Mouse (Mus musculus) stomach, embryonic 16.5 days (tissue): ENCODE data around the gene Gm49416. TPM values are rescaled to one million over a fixed set of nuclear protein-coding genes. Genes with fewer than 3 reads are reported as not detected.

Experiments
- ATAC-seq: fragments of 200-750 bp; cut with Nextera tagmentation; 2 replicates; pipeline ENCODE4 v1.8.0; 2017; ENCODE audit warnings: moderate number of reproducible peaks, moderate TSS enrichment; ENCODE audit not compliant: insufficient read depth, low FRiP score
- H3K27ac ChIP-seq: fragments of 300-500 bp; sonication (generic); 2 replicates; pipeline ENCODE4 v1.5.1; 2014; ENCODE audit warnings: low read length
- H3K27me3 ChIP-seq: fragments of 300-500 bp; sonication (generic); 2 replicates; pipeline ENCODE4 v1.6.1; 2014; ENCODE audit warnings: low read length, control low read depth, mixed read lengths; ENCODE audit not compliant: control insufficient read depth, insufficient read depth
- H3K36me3 ChIP-seq: fragments of 300-500 bp; sonication (generic); 2 replicates; pipeline ENCODE4 v1.6.1; 2014; ENCODE audit warnings: low read length; ENCODE audit not compliant: control insufficient read depth, insufficient read depth
- H3K4me1 ChIP-seq: fragments of 300-500 bp; sonication (generic); 2 replicates; pipeline ENCODE4 v1.6.1; 2014; ENCODE audit warnings: low read length, control low read depth, mixed read lengths; ENCODE audit not compliant: control insufficient read depth, insufficient read depth
- H3K4me2 ChIP-seq: fragments of 300-500 bp; sonication (generic); 2 replicates; pipeline ENCODE4 v1.6.1; 2014; ENCODE audit warnings: low read depth, low read length, mixed read lengths
- H3K4me3 ChIP-seq: fragments of 300-500 bp; sonication (generic); replicated peaks from 2 replicates; pipeline ENCODE4 v1.5.1; 2014; ENCODE audit warnings: mild to moderate bottlenecking, low read length
- H3K9ac ChIP-seq: fragments of 300-500 bp; sonication (generic); 2 replicates; pipeline ENCODE4 v1.6.1; 2014; ENCODE audit warnings: low read length
- H3K9me3 ChIP-seq: fragments of 300-500 bp; sonication (generic); replicated peaks from 2 replicates; pipeline ENCODE4 v1.6.1; 2016; ENCODE audit warnings: low read length, control low read depth; ENCODE audit not compliant: control insufficient read depth
- WGBS: fragments of 180-500 bp; shearing (Covaris S2); extraction: QIAGEN DNeasy Blood & Tissue Kit; methylation state at CpG from one replicate; pipeline ENCODE4 v1.1.7; 2014; 5-methylcytosine and 5-hydroxymethylcytosine counted together
- polyA plus RNA-seq: library from polyadenylated mRNA; unstranded; fragments of >200 nt; fragmentation: Nextera tagmentation; extraction: Ambion mirVana; gene quantifications from 2 replicates; pipeline ENCODE4 v1.2.1, GENCODE M21; 2015

Gm49416 gene
- polyA plus RNA-seq, 1 experiment from 2014 or later = 0.18 TPM

DNA sequence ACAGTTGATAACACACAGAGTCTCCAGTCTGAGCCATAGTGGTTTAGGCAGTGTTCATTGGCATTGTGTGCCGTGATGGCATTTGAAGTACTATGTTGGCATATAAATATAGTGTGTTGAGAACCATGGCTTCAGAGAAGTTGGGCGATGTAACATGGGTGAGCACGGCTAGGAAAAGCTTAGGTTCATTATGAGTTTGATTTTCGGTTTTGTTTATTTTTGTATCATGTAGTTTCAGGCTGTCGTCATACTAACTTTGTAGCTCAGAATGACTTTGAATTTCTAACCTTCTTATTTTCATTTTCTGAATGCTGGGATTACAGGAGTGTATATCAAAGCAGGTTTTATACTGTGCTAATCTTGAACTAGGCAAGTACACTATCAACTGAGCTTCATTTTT is 14.7 kb downstream of the Gm49416 start:
- ATAC-seq = no peak
- Histone ChIP-seq H3K4me3 (no peak overlapping the region), H3K4me1 (peaks cover 9% of the 10 kb centered on the region), H3K27me3 (no peaks in the 10 kb centered on the region), H3K36me3 (peaks cover 25% of the 10 kb centered on the region), H3K9ac (no peak overlapping the region), H3K27ac (no peak overlapping the region), H3K9me3 (no peaks in the 10 kb centered on the region), H3K4me2 (no peak overlapping the region)
- 90% methylated on average over 5 of the region's 5 CpGs for WGBS

DNA sequence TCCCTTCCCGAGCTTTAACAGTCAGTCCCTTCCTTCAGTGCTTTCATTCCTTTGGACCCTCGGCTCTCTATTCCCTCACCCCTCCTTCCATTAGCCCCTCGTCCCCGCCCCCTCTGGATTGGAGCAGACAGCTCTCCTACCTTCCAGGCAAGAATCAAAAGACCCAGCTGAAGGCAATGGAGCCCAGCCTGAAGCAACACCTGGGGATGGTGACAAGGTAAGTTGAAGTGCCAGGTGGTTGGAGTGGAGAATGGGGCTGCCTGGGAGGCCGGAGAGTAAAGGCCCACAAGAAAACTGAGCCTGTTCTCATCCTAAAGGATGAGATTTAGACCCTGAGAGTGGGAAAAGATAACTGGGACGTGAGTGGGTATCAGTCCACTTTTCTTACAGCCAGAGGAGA is 19.8 kb downstream of the Gm49416 start:
- no peaks in the 10 kb centered on the region for H3K4me1 ChIP-seq
- no peak overlapping the region for H3K27ac ChIP-seq
- 89% methylated on average over 6 of the region's 6 CpGs for WGBS
- no peak overlapping the region for H3K4me3 ChIP-seq
- no peak for ATAC-seq
- H3K9ac ChIP-seq = no peak overlapping the region
- peaks cover 63% of the 10 kb centered on the region for H3K36me3 ChIP-seq
- H3K4me2 ChIP-seq = no peak overlapping the region
- no peaks in the 10 kb centered on the region for H3K9me3 ChIP-seq
- H3K27me3 ChIP-seq = no peaks in the 10 kb centered on the region

DNA sequence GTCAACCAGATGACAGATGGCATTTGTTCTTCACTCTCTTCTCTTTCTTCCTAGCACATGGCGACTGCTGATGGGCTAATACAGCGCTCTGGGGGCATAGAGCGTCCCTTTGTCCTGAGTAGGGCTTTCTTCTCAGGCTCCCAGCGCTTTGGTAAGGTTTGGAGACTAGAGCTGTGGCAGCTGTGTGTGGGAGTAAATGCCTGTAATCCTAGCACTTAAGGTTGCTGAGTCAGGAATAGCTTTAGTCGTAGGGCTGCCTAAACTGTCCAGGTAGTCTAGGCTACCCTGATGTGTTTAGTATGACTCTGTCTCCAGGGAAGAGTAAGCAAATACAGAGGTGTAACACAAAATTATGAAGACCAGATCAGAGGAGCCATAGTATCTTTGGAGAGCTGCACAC is 23.1 kb downstream of the Gm49416 start:
- Histone ChIP-seq H3K4me1 (no peaks in the 10 kb centered on the region), H3K36me3 (peaks cover 73% of the 10 kb centered on the region), H3K4me3 (no peak overlapping the region), H3K9ac (no peak overlapping the region), H3K4me2 (no peak overlapping the region), H3K27me3 (no peaks in the 10 kb centered on the region), H3K9me3 (no peaks in the 10 kb centered on the region), H3K27ac (no peak overlapping the region)
- WGBS = 90% methylated on average over 5 of the region's 5 CpGs
- no peak for ATAC-seq

DNA sequence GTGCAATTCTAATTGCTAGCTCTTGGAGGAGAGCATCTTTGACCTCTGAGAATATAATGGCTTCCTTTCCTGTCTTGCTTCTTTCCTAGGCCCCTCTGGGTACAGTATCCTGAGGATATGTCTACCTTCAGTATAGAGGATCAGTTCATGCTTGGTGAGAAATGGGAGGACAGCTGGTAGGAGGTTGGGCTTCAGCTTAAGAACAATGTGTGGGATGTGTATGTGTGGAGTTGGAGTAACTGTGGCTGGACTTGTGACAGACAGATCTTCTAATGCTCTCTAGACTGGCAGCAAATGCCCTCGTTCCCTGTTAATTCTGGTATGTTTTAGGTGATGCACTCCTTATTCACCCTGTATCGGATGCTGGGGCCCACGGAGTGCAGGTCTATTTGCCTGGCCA is 25.5 kb downstream of the Gm49416 start:
- WGBS = 97% methylated on average over 3 of the region's 3 CpGs
- Histone ChIP-seq H3K4me3 (no peak overlapping the region), H3K36me3 (peaks cover 58% of the 10 kb centered on the region), H3K27me3 (no peaks in the 10 kb centered on the region), H3K4me2 (no peak overlapping the region), H3K9me3 (no peaks in the 10 kb centered on the region), H3K4me1 (no peaks in the 10 kb centered on the region), H3K27ac (no peak overlapping the region), H3K9ac (no peak overlapping the region)
- no peak for ATAC-seq

DNA sequence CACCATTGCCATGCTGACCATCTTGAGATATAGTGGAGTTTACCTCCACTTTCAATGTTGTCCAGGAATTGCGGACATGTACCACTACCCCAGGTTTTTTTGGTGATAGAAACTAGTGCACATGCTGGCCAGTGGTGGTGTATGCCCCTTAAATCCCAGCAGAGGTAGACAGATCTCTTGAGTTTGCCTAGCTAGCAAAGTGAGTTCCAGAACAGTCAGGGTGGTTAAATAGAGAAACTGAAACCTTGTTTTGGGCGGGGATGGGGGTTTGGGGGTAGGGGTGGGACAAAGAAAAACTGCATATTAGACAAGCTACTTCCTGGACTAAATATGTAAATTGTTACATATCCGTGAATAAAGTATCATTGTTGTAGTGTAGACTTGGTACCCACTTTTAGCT is 30.3 kb downstream of the Gm49416 start:
- no peak for ATAC-seq
- no peaks in the 10 kb centered on the region for H3K27me3 ChIP-seq
- H3K27ac ChIP-seq = no peak overlapping the region
- WGBS = 90% methylated on average over 3 of the region's 3 CpGs
- H3K4me3 ChIP-seq = no peak overlapping the region
- no peak overlapping the region for H3K9ac ChIP-seq
- H3K9me3 ChIP-seq = no peaks in the 10 kb centered on the region
- peaks cover 24% of the 10 kb centered on the region for H3K36me3 ChIP-seq
- peaks cover 9% of the 10 kb centered on the region for H3K4me1 ChIP-seq
- no peak overlapping the region for H3K4me2 ChIP-seq

DNA sequence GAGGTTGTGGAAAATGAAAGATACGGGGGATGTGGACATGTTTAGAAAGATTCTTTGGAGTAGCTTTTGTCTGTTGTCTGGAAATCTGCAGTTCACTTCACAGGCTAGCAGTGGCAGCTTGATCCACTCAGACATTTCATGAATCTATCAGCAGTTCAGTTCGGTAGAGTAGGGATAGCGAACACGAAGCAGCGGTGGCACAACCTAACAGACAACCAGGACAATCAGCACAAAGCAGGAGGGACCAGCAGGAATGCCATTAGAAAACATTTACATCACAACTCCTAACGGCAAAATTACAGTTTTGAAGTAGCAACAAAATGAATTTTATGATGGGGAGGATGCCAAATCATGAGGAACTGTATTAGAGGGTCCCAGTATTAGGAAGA is 31.0 kb downstream of the Gm49416 start:
- H3K36me3 ChIP-seq = peaks cover 19% of the 10 kb centered on the region
- peak overlapping the region; percentile 95 for H3K27ac ChIP-seq
- H3K9me3 ChIP-seq = no peaks in the 10 kb centered on the region
- peak overlapping the region; percentile 86; the same call in 1 of the 2 replicates for H3K9ac ChIP-seq
- 73% methylated on average over 6 of the region's 6 CpGs for WGBS
- no peak for ATAC-seq
- no peaks in the 10 kb centered on the region for H3K27me3 ChIP-seq
- peaks cover 9% of the 10 kb centered on the region for H3K4me1 ChIP-seq
- H3K4me2 ChIP-seq = peak overlapping the region; percentile 82
- peak overlapping the region; percentile 82 for H3K4me3 ChIP-seq

DNA sequence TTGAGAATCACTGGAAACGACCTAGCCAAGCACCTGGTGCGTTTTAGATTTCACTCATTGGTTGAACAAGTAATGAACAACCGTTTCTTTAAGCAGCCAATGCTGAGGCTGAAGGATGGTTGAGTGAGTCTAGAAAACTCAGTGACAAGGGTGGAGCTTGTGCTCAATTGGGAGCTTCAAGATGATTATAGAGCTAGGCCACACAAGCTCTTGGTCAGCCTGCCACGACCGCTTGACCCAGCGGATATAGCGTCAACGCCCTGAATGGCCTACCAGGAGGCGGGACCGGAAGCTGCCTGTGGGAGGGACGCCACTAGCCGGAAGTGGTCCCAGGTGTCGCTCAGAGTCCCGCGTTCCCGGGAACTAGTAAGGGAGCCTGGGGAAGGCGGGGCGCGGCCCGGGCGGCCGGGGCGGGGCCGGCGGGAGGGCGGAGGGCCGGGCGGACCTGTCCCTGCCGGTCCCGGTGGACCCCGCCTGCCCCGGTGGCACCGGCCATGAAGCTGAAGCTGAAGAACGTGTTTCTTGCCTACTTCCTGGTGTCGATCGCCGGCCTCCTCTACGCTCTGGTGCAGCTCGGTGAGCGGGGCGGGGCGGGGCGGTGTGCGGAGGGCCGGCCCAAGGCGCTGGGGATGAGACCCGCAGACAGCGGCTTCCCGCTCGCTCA is 31.5 kb downstream of the Gm49416 start, which contains the start of gene B3gat3:
TSS of gene B3gat3 (plus strand) at position 302 of the 664 bp plus-strand sequence.
- WGBS = 3% methylated on average over 37 of the region's 50 CpGs
- peaks cover 14% of the 10 kb centered on the region for H3K36me3 ChIP-seq
- peak within 1 kb of the TSS; percentile 82 for H3K4me2 ChIP-seq
- H3K27ac ChIP-seq = peak within 1 kb of the TSS; percentile 95
- peaks cover 9% of the 10 kb centered on the region for H3K4me1 ChIP-seq
- H3K4me3 ChIP-seq = peak within 1 kb of the TSS; percentile 82
- peak; percentile 98 for ATAC-seq
- H3K9ac ChIP-seq = peak within 1 kb of the TSS; percentile 86
- H3K9me3 ChIP-seq = no peaks in the 10 kb centered on the region
- H3K27me3 ChIP-seq = no peaks in the 10 kb centered on the region

DNA sequence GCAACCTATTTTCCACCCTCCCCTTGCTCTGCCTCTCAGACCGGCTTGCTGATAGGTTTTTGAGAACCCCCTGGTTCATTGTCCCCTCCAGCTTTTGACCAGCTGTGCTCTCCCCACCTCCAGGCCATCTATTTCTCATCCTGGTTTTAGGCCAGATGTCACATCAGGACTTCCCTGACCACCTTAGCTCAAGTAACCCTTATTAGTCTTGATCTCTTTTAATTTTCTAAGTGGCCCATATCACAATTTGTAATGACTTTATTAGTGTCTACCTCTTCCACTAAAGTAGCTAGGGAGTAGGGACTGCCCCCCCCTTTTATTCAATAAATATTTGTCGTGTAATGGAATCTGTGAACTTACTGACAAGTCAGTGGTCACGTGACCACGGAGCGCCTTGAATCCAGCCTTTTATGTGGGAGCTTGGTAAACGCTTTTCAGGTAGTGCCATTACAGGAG is 32.1 kb downstream of the Gm49416 start:
- peak overlapping the region; percentile 95 for H3K27ac ChIP-seq
- H3K36me3 ChIP-seq = peaks cover 9% of the 10 kb centered on the region; the same call in 1 of the 2 replicates
- peak overlapping the region; percentile 82 for H3K4me3 ChIP-seq
- H3K4me2 ChIP-seq = peak overlapping the region; percentile 82
- peaks cover 9% of the 10 kb centered on the region for H3K4me1 ChIP-seq
- no peaks in the 10 kb centered on the region for H3K27me3 ChIP-seq
- no peaks in the 10 kb centered on the region for H3K9me3 ChIP-seq
- peak overlapping the region; percentile 86 for H3K9ac ChIP-seq
- WGBS = 2% methylated on average over 6 of the region's 6 CpGs
- ATAC-seq = peak; percentile 18; the same call in 1 of the 2 replicates

DNA sequence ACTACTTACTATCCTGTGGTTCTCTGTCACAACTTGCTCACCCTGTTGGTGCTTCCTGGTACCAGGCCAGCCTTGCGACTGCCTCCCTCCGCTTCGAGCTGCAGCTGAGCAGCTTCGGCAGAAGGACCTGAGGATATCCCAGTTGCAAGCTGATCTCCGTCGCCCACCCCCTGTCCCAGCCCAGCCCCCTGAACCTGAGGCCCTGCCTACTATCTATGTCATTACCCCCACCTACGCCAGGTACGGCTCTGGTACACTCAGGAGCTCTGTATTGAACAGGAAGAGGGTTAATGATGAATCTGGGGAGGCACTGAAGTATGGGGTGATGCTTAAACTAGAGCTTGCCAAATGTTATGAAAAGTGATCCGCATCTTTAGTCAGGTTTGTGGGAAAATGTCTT is 33.0 kb downstream of the Gm49416 start:
- 0 out of 2 replicates have a peak overlapping the region, but pooled peaks have one; percentile 3 for H3K4me3 ChIP-seq
- peaks cover 9% of the 10 kb centered on the region for H3K4me1 ChIP-seq
- H3K27ac ChIP-seq = no peak overlapping the region
- peak overlapping the region; percentile 27; the same call in 1 of the 2 replicates for H3K9ac ChIP-seq
- no peaks in the 10 kb centered on the region for H3K27me3 ChIP-seq
- ATAC-seq = no peak
- H3K4me2 ChIP-seq = peak overlapping the region; percentile 82
- 74% methylated on average over 9 of the region's 9 CpGs for WGBS
- H3K36me3 ChIP-seq = 0 out of 2 replicates have a peak, but pooled peaks cover 3% of the 10 kb centered on the region
- no peaks in the 10 kb centered on the region for H3K9me3 ChIP-seq
